Mouse (Mus musculus) testis, adult 2 months (tissue): ENCODE measurements at regions not wholly inside any gene's neighbourhood (a gene's known extent, or its start where the extent isn't known, plus 50 kb on each side); places are given as distances from the start of the nearest gene placed in this dataset.

Experiments used
- H3K27ac ChIP-seq: fragments of 200-500 bp; 2 replicates; pipeline ENCODE4 v1.5.1; 2012; ENCODE audit warnings: low read depth, low read length; ENCODE audit not compliant: control insufficient read depth, insufficient read depth
- H3K27me3 ChIP-seq: fragments of 200-500 bp; 2 replicates; pipeline ENCODE4 v1.6.1; 2012; ENCODE audit warnings: mild to moderate bottlenecking, low read length, moderate library complexity; ENCODE audit not compliant: control insufficient read depth, insufficient read depth
- H3K36me3 ChIP-seq: fragments of 200-500 bp; 2 replicates; pipeline ENCODE4 v1.6.1; 2012; ENCODE audit warnings: mild to moderate bottlenecking, low read length; ENCODE audit not compliant: control insufficient read depth, insufficient read depth
- H3K4me1 ChIP-seq: fragments of 200-500 bp; 2 replicates; pipeline ENCODE4 v1.6.1; 2012; ENCODE audit warnings: low read length; ENCODE audit not compliant: control insufficient read depth, insufficient read depth
- H3K4me3 ChIP-seq: fragments of 200-500 bp; 2 replicates; pipeline ENCODE4 v1.5.1; 2012; ENCODE audit warnings: low read depth, mild to moderate bottlenecking, low read length, moderate library complexity, mixed read lengths; ENCODE audit not compliant: control insufficient read depth
- CTCF ChIP-seq: fragments of 200-500 bp; IDR thresholded peaks from 2 replicates; pipeline ENCODE4 v1.5.1; 2012; ENCODE audit warnings: low read depth, mild to moderate bottlenecking, inconsistent platforms, low read length, moderate library complexity; ENCODE audit not compliant: control insufficient read depth, insufficient read depth, insufficient replicate concordance
- POLR2A ChIP-seq: fragments of 200-500 bp; IDR thresholded peaks from 2 replicates; pipeline ENCODE4 v1.6.1; 2012; ENCODE audit warnings: low read depth, mild to moderate bottlenecking, inconsistent platforms, low read length, moderate library complexity; ENCODE audit not compliant: control insufficient read depth

GRCm38 (mm10) chr12:5770531-5770930, 395.0 kb upstream of the Klhl29 start:
- no peaks in the 10 kb centered on the region for H3K36me3 ChIP-seq
- H3K4me3 ChIP-seq = no peak overlapping the region
- no peak for TF ChIP-seq CTCF
- no peaks in the 10 kb centered on the region for H3K4me1 ChIP-seq
- H3K27me3 ChIP-seq = no peaks in the 10 kb centered on the region
- no peak overlapping the region for H3K27ac ChIP-seq

GRCm38 (mm10) chr12:5764445-5765170, 389.1 kb upstream of the Klhl29 start:
- TF ChIP-seq POLR2A = no peak
- no peak for TF ChIP-seq CTCF
- no peaks in the 10 kb centered on the region for H3K27me3 ChIP-seq
- no peaks in the 10 kb centered on the region for H3K36me3 ChIP-seq
- no peak overlapping the region for H3K27ac ChIP-seq
- no peak overlapping the region for H3K4me3 ChIP-seq
- no peaks in the 10 kb centered on the region for H3K4me1 ChIP-seq

GRCm38 (mm10) chr12:5764026-5764425, 388.5 kb upstream of the Klhl29 start:
- H3K27ac ChIP-seq = no peak overlapping the region
- TF ChIP-seq POLR2A (no peak), CTCF (no peak)
- no peak overlapping the region for H3K4me3 ChIP-seq
- no peaks in the 10 kb centered on the region for H3K36me3 ChIP-seq
- H3K4me1 ChIP-seq = no peaks in the 10 kb centered on the region
- H3K27me3 ChIP-seq = no peaks in the 10 kb centered on the region

GRCm38 (mm10) chr12:5762306-5762927, 386.9 kb upstream of the Klhl29 start:
- H3K27me3 ChIP-seq = no peaks in the 10 kb centered on the region
- no peaks in the 10 kb centered on the region for H3K4me1 ChIP-seq
- no peak overlapping the region for H3K27ac ChIP-seq
- H3K36me3 ChIP-seq = no peaks in the 10 kb centered on the region
- no peak overlapping the region for H3K4me3 ChIP-seq
- TF ChIP-seq CTCF (no peak), POLR2A (no peak)

- Histone ChIP-seq H3K36me3 (no peaks in the 10 kb centered on the region), H3K4me1 (no peaks in the 10 kb centered on the region), H3K27me3 (no peaks in the 10 kb centered on the region), H3K4me3 (no peak overlapping the region), H3K27ac (no peak overlapping the region)
- TF ChIP-seq POLR2A (no peak), CTCF (no peak)
Observed at GRCm38 (mm10) chr12:5759485-5759884, 384.0 kb upstream of the Klhl29 start.

- Histone ChIP-seq H3K4me3 (no peak overlapping the region), H3K27ac (no peak overlapping the region), H3K36me3 (no peaks in the 10 kb centered on the region), H3K4me1 (no peaks in the 10 kb centered on the region), H3K27me3 (no peaks in the 10 kb centered on the region)
- no peak for TF ChIP-seq POLR2A
Observed at GRCm38 (mm10) chr12:5757766-5758165, 382.3 kb upstream of the Klhl29 start.

GRCm38 (mm10) chr12:5757361-5757760, 381.9 kb upstream of the Klhl29 start:
- H3K27ac ChIP-seq = no peak overlapping the region
- no peaks in the 10 kb centered on the region for H3K4me1 ChIP-seq
- no peaks in the 10 kb centered on the region for H3K36me3 ChIP-seq
- TF ChIP-seq CTCF (no peak), POLR2A (no peak)
- no peaks in the 10 kb centered on the region for H3K27me3 ChIP-seq
- no peak overlapping the region for H3K4me3 ChIP-seq
